Mouse (Mus musculus) embryonic facial prominence, embryonic 15.5 days (tissue): ENCODE results near the gene Pcnx. TPM values are rescaled to one million over a fixed set of nuclear protein-coding genes. Genes with fewer than 3 reads are reported as not detected.

Experiments
- ATAC-seq: fragments of 200-750 bp; cut with Nextera tagmentation; 2 replicates; pipeline ENCODE4 v1.8.0; 2017; ENCODE audit warnings: low read depth, moderate TSS enrichment; ENCODE audit not compliant: insufficient number of reproducible peaks, low FRiP score, low TSS enrichment
- H3K27ac ChIP-seq: fragments of 300-500 bp; sonication (generic); replicated peaks from 2 replicates; pipeline ENCODE4 v1.5.1; 2015; ENCODE audit warnings: mild to moderate bottlenecking, inconsistent platforms
- H3K27me3 ChIP-seq: fragments of 300-500 bp; sonication (generic); 2 replicates; pipeline ENCODE4 v1.6.1; 2015; ENCODE audit warnings: inconsistent platforms
- H3K36me3 ChIP-seq: fragments of 300-500 bp; sonication (generic); 2 replicates; pipeline ENCODE4 v1.6.1; 2015; ENCODE audit warnings: mild to moderate bottlenecking, inconsistent platforms
- H3K4me1 ChIP-seq: fragments of 300-500 bp; sonication (generic); 2 replicates; pipeline ENCODE4 v1.6.1; 2015; ENCODE audit warnings: inconsistent platforms
- H3K4me2 ChIP-seq: fragments of 300-500 bp; sonication (generic); replicated peaks from 2 replicates; pipeline ENCODE4 v1.6.1; 2015; ENCODE audit warnings: mild to moderate bottlenecking, inconsistent platforms
- H3K4me3 ChIP-seq: fragments of 300-500 bp; sonication (generic); replicated peaks from 2 replicates; pipeline ENCODE4 v1.5.1; 2015; ENCODE audit warnings: mild to moderate bottlenecking, inconsistent platforms
- H3K9ac ChIP-seq: fragments of 300-500 bp; sonication (generic); 2 replicates; pipeline ENCODE4 v1.6.1; 2015; ENCODE audit warnings: inconsistent platforms
- H3K9me3 ChIP-seq: fragments of 300-500 bp; sonication (generic); replicated peaks from 2 replicates; pipeline ENCODE4 v1.6.1; 2016; ENCODE audit warnings: inconsistent platforms
- WGBS: fragments of 180-500 bp; shearing (Covaris S2); methylation state at CpG from one replicate; pipeline ENCODE4 v1.1.7; 2015; 5-methylcytosine and 5-hydroxymethylcytosine counted together
- polyA plus RNA-seq: library from polyadenylated mRNA; unstranded; fragments of >200 nt; fragmentation: Nextera tagmentation; extraction: Ambion mirVana; gene quantifications from 2 replicates; pipeline ENCODE4 v1.2.1, GENCODE M21; 2015

The Pcnx gene
- polyA plus RNA-seq, 1 experiment from 2014 or later = 11.0 TPM

DNA sequence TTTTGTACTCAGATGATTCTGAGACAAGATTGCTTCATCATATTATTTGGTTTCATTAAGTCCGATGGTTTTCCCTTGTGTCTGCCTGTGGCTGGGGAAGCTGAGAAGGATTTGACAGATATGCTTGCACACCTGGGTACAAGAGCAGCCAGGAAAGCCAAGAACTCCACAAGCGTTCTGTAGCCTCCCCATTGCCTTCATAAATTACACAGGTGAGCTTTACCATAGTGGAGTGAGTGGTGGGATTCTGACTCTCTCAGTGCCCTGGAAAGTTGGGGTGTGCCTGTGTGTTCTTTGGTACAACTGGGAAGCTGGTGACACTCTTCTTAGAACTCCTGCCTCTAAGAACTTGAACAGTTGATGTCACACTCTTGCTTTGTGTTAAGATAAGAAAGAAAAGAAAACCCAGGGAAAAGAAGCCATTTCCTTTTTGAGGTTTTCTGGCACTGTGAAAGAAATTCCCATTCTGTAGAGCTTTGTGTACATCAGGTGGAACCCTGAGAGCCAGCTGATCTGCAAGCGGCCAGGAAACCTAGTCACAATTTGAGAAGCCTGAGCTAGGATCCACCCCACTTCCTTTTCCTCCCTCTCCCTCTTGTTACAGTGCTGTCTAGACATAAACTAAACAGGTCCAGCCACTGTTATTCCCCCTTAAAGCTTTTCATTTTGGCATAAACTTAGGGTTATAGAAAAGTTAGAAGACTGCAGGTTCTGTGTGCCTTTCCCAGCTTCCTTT is 9.6 kb downstream of the Pcnx start:
- Histone ChIP-seq H3K27me3 (no peaks in the 10 kb centered on the region), H3K4me2 (no peak overlapping the region), H3K9ac (no peak overlapping the region), H3K4me3 (no peak overlapping the region), H3K36me3 (0 out of 2 replicates have a peak, but pooled peaks cover 4% of the 10 kb centered on the region), H3K9me3 (no peaks in the 10 kb centered on the region), H3K4me1 (peaks cover 20% of the 10 kb centered on the region), H3K27ac (no peak overlapping the region)
- ATAC-seq = no peak
- 55% methylated on average over 3 of the region's 3 CpGs for WGBS

DNA sequence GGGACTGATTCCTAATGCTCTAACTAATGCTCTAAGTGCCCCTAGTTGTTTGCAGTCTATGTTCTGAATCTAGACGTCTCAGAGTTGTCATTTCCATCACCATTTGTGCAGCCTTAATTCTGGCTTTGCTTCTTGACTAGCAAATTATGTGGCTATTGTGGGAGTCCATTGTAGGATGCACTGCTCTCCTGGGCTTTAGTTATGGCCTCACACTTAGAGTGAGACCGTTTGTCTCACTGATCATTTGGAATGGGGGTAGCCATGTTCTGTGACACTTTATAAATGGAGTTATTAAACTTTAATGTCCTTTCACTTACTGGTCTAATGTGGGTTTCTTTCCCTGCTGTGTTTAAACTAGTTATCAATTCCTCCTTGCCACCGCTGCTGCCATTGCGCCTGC is 13.5 kb downstream of the Pcnx start:
- H3K36me3 ChIP-seq = no peaks in the 10 kb centered on the region
- no peak for ATAC-seq
- H3K9ac ChIP-seq = no peak overlapping the region
- no peak overlapping the region for H3K4me3 ChIP-seq
- no peaks in the 10 kb centered on the region for H3K9me3 ChIP-seq
- 74% methylated on average over 4 of the region's 4 CpGs for WGBS
- peaks cover 20% of the 10 kb centered on the region for H3K4me1 ChIP-seq
- H3K27me3 ChIP-seq = no peaks in the 10 kb centered on the region
- no peak overlapping the region for H3K4me2 ChIP-seq
- H3K27ac ChIP-seq = no peak overlapping the region

DNA sequence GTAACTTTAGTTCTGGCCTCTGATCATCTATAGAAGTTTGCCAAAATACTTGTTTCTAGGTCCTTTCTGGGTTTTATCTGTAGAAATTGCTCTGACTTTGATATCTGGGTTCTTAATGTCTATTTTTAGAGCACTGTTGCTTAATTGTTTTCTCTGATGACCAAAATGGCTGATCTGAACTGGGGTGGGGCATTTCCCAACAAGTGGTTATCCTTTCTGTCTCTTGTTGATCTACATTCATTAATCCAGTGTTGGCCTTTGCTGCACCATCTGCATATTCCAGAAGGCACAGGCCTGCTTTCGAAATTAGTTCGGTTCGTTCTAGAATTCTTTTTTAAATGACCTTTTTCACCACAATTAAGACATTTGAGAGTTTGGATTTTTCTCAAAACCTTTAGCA is 20.3 kb downstream of the Pcnx start:
- Histone ChIP-seq H3K4me2 (no peak overlapping the region), H3K4me1 (no peaks in the 10 kb centered on the region), H3K27me3 (no peaks in the 10 kb centered on the region), H3K4me3 (no peak overlapping the region), H3K9me3 (no peaks in the 10 kb centered on the region), H3K36me3 (no peaks in the 10 kb centered on the region), H3K9ac (no peak overlapping the region), H3K27ac (no peak overlapping the region)
- no peak for ATAC-seq
- 96% methylated on average over 3 of the region's 3 CpGs for WGBS

DNA sequence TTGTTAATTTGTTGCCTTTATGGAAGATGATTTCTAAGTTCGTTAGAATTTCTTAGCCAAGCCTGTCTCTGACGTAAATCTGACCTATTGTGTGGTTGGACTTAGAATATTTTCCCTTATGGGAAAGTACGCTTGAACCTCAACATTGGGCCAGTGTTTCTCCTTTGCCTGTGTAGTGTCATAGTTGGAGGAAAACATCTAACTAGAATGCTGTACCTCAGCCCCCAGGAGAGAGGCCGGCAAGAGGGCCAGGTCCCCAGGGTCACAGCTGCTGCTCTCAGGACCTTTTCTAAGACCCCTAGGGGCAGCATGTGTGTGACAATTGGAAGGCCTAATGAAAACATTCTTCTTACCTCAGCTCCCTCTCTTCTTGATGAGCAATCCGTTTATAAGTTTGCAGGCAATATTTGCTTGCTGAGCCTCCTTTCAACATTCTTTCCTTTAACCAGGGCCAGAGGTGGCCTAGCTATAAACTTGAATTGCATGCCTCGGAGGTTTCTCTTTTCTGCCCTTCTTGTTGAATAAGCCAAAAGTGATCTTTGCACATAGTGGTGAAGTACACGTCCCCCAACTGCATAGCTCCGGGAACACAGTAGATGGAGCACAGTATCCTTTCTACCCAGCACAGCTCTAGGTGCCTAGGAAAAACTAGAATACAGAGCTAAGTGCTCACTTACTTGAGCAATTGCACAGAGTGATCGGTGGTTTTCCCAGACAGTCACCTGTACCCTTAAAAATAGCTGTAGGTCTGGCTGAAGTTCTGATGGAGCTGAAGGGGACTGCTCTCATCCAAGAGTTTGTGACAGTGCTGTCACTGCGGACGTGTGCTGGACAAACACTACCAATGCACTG is 23.7 kb downstream of the Pcnx start:
- Histone ChIP-seq H3K4me1 (no peaks in the 10 kb centered on the region), H3K27ac (no peak overlapping the region), H3K27me3 (no peaks in the 10 kb centered on the region), H3K9me3 (no peaks in the 10 kb centered on the region), H3K4me3 (no peak overlapping the region), H3K36me3 (no peaks in the 10 kb centered on the region), H3K4me2 (no peak overlapping the region), H3K9ac (no peak overlapping the region)
- WGBS = 64% methylated on average over 11 of the region's 11 CpGs
- no peak for ATAC-seq

DNA sequence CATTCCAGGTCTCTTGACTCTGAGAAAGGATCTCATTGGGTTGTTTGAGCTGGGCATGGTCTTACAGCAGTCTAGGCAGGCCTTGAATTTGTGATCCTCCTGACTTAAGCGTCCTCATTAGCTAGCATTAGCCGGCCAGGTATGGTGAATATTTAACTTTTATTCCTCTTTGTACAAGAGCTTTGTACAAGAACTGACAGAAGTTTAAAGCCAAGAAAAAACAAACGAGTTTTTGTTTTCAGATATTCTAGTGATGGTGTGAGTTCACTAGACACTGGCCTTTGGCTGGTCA is 24.2 kb downstream of the Pcnx start:
- WGBS = 84% methylated on average over 3 of the region's 3 CpGs
- H3K4me3 ChIP-seq = no peak overlapping the region
- H3K9me3 ChIP-seq = no peaks in the 10 kb centered on the region
- no peak overlapping the region for H3K27ac ChIP-seq
- no peaks in the 10 kb centered on the region for H3K36me3 ChIP-seq
- no peak for ATAC-seq
- H3K9ac ChIP-seq = no peak overlapping the region
- no peaks in the 10 kb centered on the region for H3K27me3 ChIP-seq
- no peaks in the 10 kb centered on the region for H3K4me1 ChIP-seq
- no peak overlapping the region for H3K4me2 ChIP-seq

DNA sequence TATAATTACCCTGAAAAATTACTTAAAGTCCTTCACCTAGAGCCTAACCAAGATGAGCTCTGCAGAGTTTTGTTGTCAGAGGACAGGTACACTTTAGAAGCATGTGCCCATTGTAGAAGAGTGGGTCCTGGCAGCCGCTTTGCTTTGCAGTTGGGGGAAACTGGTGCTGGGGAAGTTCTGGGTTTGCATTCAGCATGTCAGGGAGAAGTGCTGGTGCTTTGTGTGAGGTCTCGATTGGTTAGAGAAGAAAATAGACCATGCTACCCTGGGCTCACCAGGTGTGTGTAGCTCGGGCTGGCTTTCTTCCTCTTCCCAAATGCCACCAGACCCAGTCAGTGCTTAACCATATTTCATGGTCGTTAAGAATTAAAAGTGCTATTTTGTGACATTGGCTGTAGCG is 25.2 kb downstream of the Pcnx start:
- Histone ChIP-seq H3K27ac (no peak overlapping the region), H3K4me3 (no peak overlapping the region), H3K9ac (no peak overlapping the region), H3K27me3 (no peaks in the 10 kb centered on the region), H3K36me3 (no peaks in the 10 kb centered on the region), H3K4me1 (no peaks in the 10 kb centered on the region), H3K4me2 (no peak overlapping the region), H3K9me3 (no peaks in the 10 kb centered on the region)
- ATAC-seq = no peak
- 73% methylated on average over 5 of the region's 5 CpGs for WGBS

DNA sequence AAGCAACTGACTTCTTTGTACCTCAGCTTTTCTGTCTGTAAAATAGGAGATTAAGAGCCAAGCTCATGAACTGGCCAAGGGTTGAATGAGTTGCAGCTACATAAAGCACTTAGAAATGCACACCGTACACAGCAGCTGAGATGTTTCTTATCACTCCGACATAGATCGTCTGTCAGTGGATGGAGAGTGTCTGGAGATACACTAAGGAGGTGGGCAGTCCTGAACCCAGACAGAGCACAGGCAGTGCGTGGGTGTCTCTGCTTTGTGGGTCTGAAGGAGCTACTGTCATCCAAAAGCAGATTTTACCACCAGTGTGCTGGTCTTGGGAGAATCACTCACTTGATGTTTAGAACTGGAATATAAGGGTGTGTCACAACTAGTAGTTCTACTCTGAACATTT is 26.2 kb downstream of the Pcnx start:
- no peak overlapping the region for H3K27ac ChIP-seq

DNA sequence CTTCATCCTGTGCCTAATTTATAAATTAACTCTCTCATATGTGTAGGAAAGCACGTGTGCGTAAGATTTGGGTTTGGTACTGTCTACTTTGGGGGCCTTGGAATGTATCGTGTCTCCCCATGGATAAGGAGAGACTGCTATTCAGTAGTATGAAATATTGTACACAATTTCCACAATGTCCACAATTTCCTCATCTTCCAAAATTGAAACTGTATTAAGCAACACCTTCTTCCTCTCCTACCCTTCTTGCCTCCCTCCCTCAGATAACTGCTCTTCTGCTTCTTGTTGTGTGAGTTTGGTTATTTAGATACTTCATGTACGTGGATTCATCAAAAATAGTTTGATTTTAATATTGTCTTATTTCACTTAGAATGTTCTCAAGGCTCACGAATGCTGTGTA is 29.1 kb downstream of the Pcnx start:
- Histone ChIP-seq H3K9ac (no peak overlapping the region), H3K4me2 (no peak overlapping the region), H3K36me3 (no peaks in the 10 kb centered on the region), H3K9me3 (no peaks in the 10 kb centered on the region), H3K4me3 (no peak overlapping the region), H3K27ac (no peak overlapping the region), H3K27me3 (no peaks in the 10 kb centered on the region), H3K4me1 (no peaks in the 10 kb centered on the region)
- ATAC-seq = no peak
- WGBS = 88% methylated on average over 5 of the region's 5 CpGs

More for the DNA sequence above, 26.2 kb downstream of the Pcnx start:
- ATAC-seq = no peak
- WGBS = 84% methylated on average over 4 of the region's 4 CpGs
- no peak overlapping the region for H3K4me3 ChIP-seq
- no peak overlapping the region for H3K4me2 ChIP-seq
- no peaks in the 10 kb centered on the region for H3K9me3 ChIP-seq
- no peaks in the 10 kb centered on the region for H3K4me1 ChIP-seq
- no peaks in the 10 kb centered on the region for H3K36me3 ChIP-seq
- no peak overlapping the region for H3K9ac ChIP-seq
- no peaks in the 10 kb centered on the region for H3K27me3 ChIP-seq

DNA sequence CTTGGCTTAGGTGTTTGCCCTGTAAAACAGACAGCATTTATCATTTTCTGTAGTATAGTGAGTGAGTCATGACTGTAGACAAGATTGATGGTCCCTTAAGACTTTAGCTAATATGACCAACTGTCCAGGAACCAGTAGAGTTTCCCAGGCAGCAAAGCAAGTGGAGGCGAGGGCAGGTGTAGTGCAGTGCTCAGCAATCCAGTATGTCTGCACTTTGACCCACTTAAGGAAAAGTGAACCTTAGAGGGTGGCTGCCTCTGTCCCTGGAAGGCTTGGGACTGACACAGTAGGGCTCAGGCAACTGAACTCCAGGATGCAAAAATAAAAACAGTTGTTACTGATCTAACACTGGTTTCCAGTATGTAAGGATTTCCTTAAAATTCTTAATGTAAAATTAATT is 32.1 kb downstream of the Pcnx start:
- Histone ChIP-seq H3K27ac (no peak overlapping the region), H3K4me3 (no peak overlapping the region), H3K4me1 (no peaks in the 10 kb centered on the region), H3K27me3 (no peaks in the 10 kb centered on the region), H3K36me3 (0 out of 2 replicates have a peak, but pooled peaks cover 6% of the 10 kb centered on the region), H3K9me3 (no peaks in the 10 kb centered on the region), H3K9ac (no peak overlapping the region), H3K4me2 (no peak overlapping the region)
- 84% methylated on average over 1 of the region's 1 CpGs for WGBS
- no peak for ATAC-seq

DNA sequence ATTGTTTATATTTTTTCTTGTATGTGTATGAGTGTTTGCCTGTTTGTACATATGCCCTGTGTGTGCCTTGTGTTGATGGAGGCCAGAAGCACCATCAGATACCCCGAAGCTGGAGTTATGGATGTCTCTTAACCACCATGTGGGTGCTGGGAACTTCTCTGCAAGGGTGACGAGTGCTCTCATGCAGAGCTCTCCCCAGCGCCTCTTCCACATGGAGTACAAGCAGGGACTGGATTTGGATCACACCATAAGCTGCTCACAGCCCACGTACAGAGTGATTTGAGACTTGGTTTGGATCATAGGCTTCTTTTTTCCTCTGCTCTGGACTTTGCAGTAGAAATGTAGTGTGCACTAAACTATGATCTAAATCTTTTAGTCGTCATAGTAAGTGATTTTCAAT is 34.5 kb downstream of the Pcnx start:
- Histone ChIP-seq H3K4me1 (no peaks in the 10 kb centered on the region), H3K27ac (no peak overlapping the region), H3K9me3 (no peaks in the 10 kb centered on the region), H3K27me3 (no peaks in the 10 kb centered on the region), H3K4me3 (no peak overlapping the region), H3K36me3 (peaks cover 18% of the 10 kb centered on the region; the same call in 1 of the 2 replicates), H3K9ac (no peak overlapping the region), H3K4me2 (no peak overlapping the region)
- WGBS = 81% methylated on average over 5 of the region's 5 CpGs
- no peak for ATAC-seq

DNA sequence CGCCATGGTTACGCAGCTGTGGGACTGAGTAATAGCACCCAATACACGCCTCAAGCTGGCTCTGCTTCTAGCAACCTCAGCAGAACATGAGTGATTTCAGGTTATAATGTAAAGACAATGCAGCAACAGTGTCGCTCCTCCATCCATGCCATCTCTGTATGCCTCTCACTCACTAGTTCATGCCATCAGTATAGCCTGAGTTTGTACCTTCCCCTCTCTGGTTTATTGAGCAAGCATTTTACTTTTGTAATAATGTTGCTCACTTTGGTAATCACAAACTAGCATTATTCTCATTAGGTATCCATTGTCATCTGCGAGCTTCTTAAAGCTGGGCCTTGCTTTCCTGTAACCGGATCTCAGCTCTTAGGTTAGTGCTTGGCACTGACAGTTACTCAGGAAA is 36.2 kb downstream of the Pcnx start:
- no peak for ATAC-seq

More for the DNA sequence above, 36.2 kb downstream of the Pcnx start:
- Histone ChIP-seq H3K9ac (no peak overlapping the region), H3K9me3 (no peaks in the 10 kb centered on the region), H3K36me3 (peaks cover 18% of the 10 kb centered on the region; the same call in 1 of the 2 replicates), H3K4me2 (no peak overlapping the region), H3K4me1 (no peaks in the 10 kb centered on the region), H3K27me3 (no peaks in the 10 kb centered on the region), H3K4me3 (no peak overlapping the region), H3K27ac (no peak overlapping the region)
- 90% methylated on average over 6 of the region's 6 CpGs for WGBS
